Mouse (Mus musculus) hindbrain, embryonic 13.5 days (tissue): ENCODE results near the gene Acss2. TPM values are rescaled to one million over a fixed set of nuclear protein-coding genes. Genes with fewer than 3 reads are reported as not detected.

Experiments
- ATAC-seq: fragments of 200-750 bp; cut with Nextera tagmentation; 2 replicates; pipeline ENCODE4 v1.8.0; 2017; ENCODE audit warnings: moderate TSS enrichment; ENCODE audit not compliant: low FRiP score
- H3K27ac ChIP-seq: fragments of 300-500 bp; sonication (generic); 2 replicates; pipeline ENCODE4 v1.5.1; 2015; ENCODE audit warnings: inconsistent platforms, mild to moderate bottlenecking, moderate library complexity
- H3K27me3 ChIP-seq: fragments of 300-500 bp; sonication (generic); 2 replicates; pipeline ENCODE4 v1.6.1; 2015; ENCODE audit warnings: mild to moderate bottlenecking, inconsistent platforms
- H3K36me3 ChIP-seq: fragments of 300-500 bp; sonication (generic); 2 replicates; pipeline ENCODE4 v1.6.1; 2015; ENCODE audit warnings: mild to moderate bottlenecking, inconsistent platforms
- H3K4me1 ChIP-seq: fragments of 300-500 bp; sonication (generic); replicated peaks from 2 replicates; pipeline ENCODE4 v1.6.1; 2015; ENCODE audit warnings: inconsistent platforms
- H3K4me2 ChIP-seq: fragments of 300-500 bp; sonication (generic); 2 replicates; pipeline ENCODE4 v1.6.1; 2015; ENCODE audit warnings: inconsistent platforms, mild to moderate bottlenecking, moderate library complexity
- H3K4me3 ChIP-seq: fragments of 300-500 bp; sonication (generic); 2 replicates; pipeline ENCODE4 v1.5.1; 2015; ENCODE audit warnings: mild to moderate bottlenecking, inconsistent platforms
- H3K9ac ChIP-seq: fragments of 300-500 bp; sonication (generic); 2 replicates; pipeline ENCODE4 v1.6.1; 2015; ENCODE audit warnings: mild to moderate bottlenecking, inconsistent platforms
- H3K9me3 ChIP-seq: fragments of 300-500 bp; sonication (generic); 2 replicates; pipeline ENCODE4 v1.6.1; 2016; ENCODE audit warnings: inconsistent platforms
- WGBS: fragments of 180-500 bp; shearing (Covaris S2); methylation state at CpG from one replicate; pipeline ENCODE4 v1.1.7; 2015; 5-methylcytosine and 5-hydroxymethylcytosine counted together
- polyA plus RNA-seq: library from polyadenylated mRNA; unstranded; fragments of >200 nt; fragmentation: Nextera tagmentation; extraction: Ambion mirVana; gene quantifications from 2 replicates; pipeline ENCODE4 v1.2.1, GENCODE M21; 2015

The Acss2 gene
- polyA plus RNA-seq, 1 experiment from 2014 or later: 29.0 TPM

GRCm38 (mm10) chr2:155546955-155547354, 29.2 kb downstream of the Acss2 start:
- H3K4me3 ChIP-seq: no peak overlapping the region
- H3K4me2 ChIP-seq: no peak overlapping the region
- no peaks in the 10 kb centered on the region for H3K4me1 ChIP-seq
- ATAC-seq: no peak
- no peak overlapping the region for H3K27ac ChIP-seq
- peaks cover 10% of the 10 kb centered on the region; the same call in 1 of the 2 replicates for H3K36me3 ChIP-seq
- no peak overlapping the region for H3K9ac ChIP-seq
- WGBS: 81% methylated on average over 1 of the region's 1 CpGs
- H3K27me3 ChIP-seq: no peaks in the 10 kb centered on the region
- H3K9me3 ChIP-seq: no peaks in the 10 kb centered on the region

GRCm38 (mm10) chr2:155552336-155552735, 34.6 kb downstream of the Acss2 start:
- Histone ChIP-seq H3K9me3 (no peaks in the 10 kb centered on the region), H3K4me2 (no peak overlapping the region), H3K4me3 (no peak overlapping the region), H3K27me3 (no peaks in the 10 kb centered on the region), H3K9ac (no peak overlapping the region), H3K4me1 (no peaks in the 10 kb centered on the region), H3K36me3 (peaks cover 20% of the 10 kb centered on the region), H3K27ac (no peak overlapping the region)
- ATAC-seq: no peak

GRCm38 (mm10) chr2:155552949-155553354, 35.2 kb downstream of the Acss2 start:
- Histone ChIP-seq H3K36me3 (peaks cover 20% of the 10 kb centered on the region), H3K27me3 (no peaks in the 10 kb centered on the region), H3K9ac (no peak overlapping the region), H3K4me3 (no peak overlapping the region), H3K4me2 (no peak overlapping the region), H3K4me1 (no peaks in the 10 kb centered on the region), H3K27ac (no peak overlapping the region), H3K9me3 (no peaks in the 10 kb centered on the region)
- ATAC-seq: no peak

- Histone ChIP-seq H3K27ac (no peak overlapping the region), H3K36me3 (peaks cover 28% of the 10 kb centered on the region), H3K4me2 (no peak overlapping the region), H3K4me1 (no peaks in the 10 kb centered on the region), H3K4me3 (no peak overlapping the region), H3K9ac (no peak overlapping the region), H3K9me3 (no peaks in the 10 kb centered on the region), H3K27me3 (no peaks in the 10 kb centered on the region)
- ATAC-seq: no peak
- 85% methylated on average over 2 of the region's 2 CpGs for WGBS
These were observed 36.8 kb downstream of the Acss2 start for GRCm38 (mm10) chr2:155554426-155554985.

- Histone ChIP-seq H3K27me3 (no peaks in the 10 kb centered on the region), H3K9ac (no peak overlapping the region), H3K36me3 (peaks cover 58% of the 10 kb centered on the region), H3K9me3 (no peaks in the 10 kb centered on the region), H3K4me2 (no peak overlapping the region), H3K27ac (no peak overlapping the region), H3K4me3 (no peak overlapping the region), H3K4me1 (no peaks in the 10 kb centered on the region)
- no peak for ATAC-seq
- 64% methylated on average over 1 of the region's 1 CpGs for WGBS
These were observed 44.5 kb downstream of the Acss2 start for GRCm38 (mm10) chr2:155562209-155562608.

GRCm38 (mm10) chr2:155562934-155563333, 45.2 kb downstream of the Acss2 start:
- no peak overlapping the region for H3K4me2 ChIP-seq
- 77% methylated on average over 4 of the region's 4 CpGs for WGBS
- no peak overlapping the region for H3K4me3 ChIP-seq
- H3K9me3 ChIP-seq: no peaks in the 10 kb centered on the region
- H3K36me3 ChIP-seq: peaks cover 63% of the 10 kb centered on the region
- no peaks in the 10 kb centered on the region for H3K27me3 ChIP-seq
- H3K4me1 ChIP-seq: no peaks in the 10 kb centered on the region
- ATAC-seq: no peak
- no peak overlapping the region for H3K27ac ChIP-seq
- no peak overlapping the region for H3K9ac ChIP-seq

- no peak for ATAC-seq
- Histone ChIP-seq H3K4me1 (no peaks in the 10 kb centered on the region), H3K9ac (no peak overlapping the region), H3K4me2 (no peak overlapping the region), H3K9me3 (no peaks in the 10 kb centered on the region), H3K27ac (no peak overlapping the region), H3K27me3 (no peaks in the 10 kb centered on the region), H3K4me3 (no peak overlapping the region), H3K36me3 (peaks cover 25% of the 10 kb centered on the region)
- WGBS: 89% methylated on average over 5 of the region's 5 CpGs
These were observed 50.0 kb downstream of the Acss2 start for GRCm38 (mm10) chr2:155567751-155568150.

GRCm38 (mm10) chr2:155569223-155569807, 51.6 kb downstream of the Acss2 start:
- H3K4me2 ChIP-seq: no peak overlapping the region
- H3K9ac ChIP-seq: no peak overlapping the region
- 12% methylated on average over 3 of the region's 3 CpGs for WGBS
- no peaks in the 10 kb centered on the region for H3K9me3 ChIP-seq
- no peak overlapping the region for H3K4me3 ChIP-seq
- no peak for ATAC-seq
- H3K36me3 ChIP-seq: peaks cover 18% of the 10 kb centered on the region; the same call in 1 of the 2 replicates
- H3K27ac ChIP-seq: no peak overlapping the region
- no peaks in the 10 kb centered on the region for H3K4me1 ChIP-seq
- no peaks in the 10 kb centered on the region for H3K27me3 ChIP-seq

- Histone ChIP-seq H3K9ac (no peak overlapping the region), H3K27ac (no peak overlapping the region), H3K36me3 (peaks cover 30% of the 10 kb centered on the region), H3K4me3 (no peak overlapping the region), H3K4me2 (no peak overlapping the region), H3K4me1 (no peaks in the 10 kb centered on the region), H3K27me3 (no peaks in the 10 kb centered on the region), H3K9me3 (no peaks in the 10 kb centered on the region)
- ATAC-seq: no peak
- WGBS: 93% methylated on average over 9 of the region's 9 CpGs
These were observed 55.3 kb downstream of the Acss2 start for GRCm38 (mm10) chr2:155573001-155573400.

- H3K9me3 ChIP-seq: no peaks in the 10 kb centered on the region
- H3K4me2 ChIP-seq: no peak overlapping the region
- no peaks in the 10 kb centered on the region for H3K27me3 ChIP-seq
- ATAC-seq: no peak
- peaks cover 32% of the 10 kb centered on the region for H3K36me3 ChIP-seq
- H3K9ac ChIP-seq: no peak overlapping the region
- no peaks in the 10 kb centered on the region for H3K4me1 ChIP-seq
- no peak overlapping the region for H3K27ac ChIP-seq
- no peak overlapping the region for H3K4me3 ChIP-seq
- WGBS: 95% methylated on average over 7 of the region's 7 CpGs
These were observed 56.2 kb downstream of the Acss2 start for GRCm38 (mm10) chr2:155573996-155574395.

- H3K27me3 ChIP-seq: no peaks in the 10 kb centered on the region
- H3K9ac ChIP-seq: no peak overlapping the region
- peaks cover 32% of the 10 kb centered on the region for H3K36me3 ChIP-seq
- no peaks in the 10 kb centered on the region for H3K9me3 ChIP-seq
- H3K27ac ChIP-seq: no peak overlapping the region
- 91% methylated on average over 4 of the region's 4 CpGs for WGBS
- H3K4me2 ChIP-seq: no peak overlapping the region
- no peak for ATAC-seq
- no peaks in the 10 kb centered on the region for H3K4me1 ChIP-seq
- no peak overlapping the region for H3K4me3 ChIP-seq
These were observed 57.0 kb downstream of the Acss2 start for GRCm38 (mm10) chr2:155574700-155575099.

GRCm38 (mm10) chr2:155576656-155577055, 58.9 kb downstream of the Acss2 start:
- H3K4me1 ChIP-seq: no peaks in the 10 kb centered on the region
- ATAC-seq: no peak

GRCm38 (mm10) chr2:155580331-155580730, 62.6 kb downstream of the Acss2 start:
- WGBS: 92% methylated on average over 3 of the region's 3 CpGs
- no peaks in the 10 kb centered on the region for H3K9me3 ChIP-seq
- H3K9ac ChIP-seq: no peak overlapping the region
- no peak overlapping the region for H3K27ac ChIP-seq
- H3K4me3 ChIP-seq: no peak overlapping the region
- ATAC-seq: no peak
- no peaks in the 10 kb centered on the region for H3K27me3 ChIP-seq
- H3K4me1 ChIP-seq: no peaks in the 10 kb centered on the region
- H3K4me2 ChIP-seq: no peak overlapping the region
- H3K36me3 ChIP-seq: peaks cover 26% of the 10 kb centered on the region

More at GRCm38 (mm10) chr2:155576656-155577055, 58.9 kb downstream of the Acss2 start:
- H3K9ac ChIP-seq: no peak overlapping the region
- no peak overlapping the region for H3K4me2 ChIP-seq
- peaks cover 32% of the 10 kb centered on the region for H3K36me3 ChIP-seq
- H3K27ac ChIP-seq: no peak overlapping the region
- WGBS: 87% methylated on average over 9 of the region's 9 CpGs
- H3K9me3 ChIP-seq: no peaks in the 10 kb centered on the region
- H3K4me3 ChIP-seq: no peak overlapping the region
- H3K27me3 ChIP-seq: no peaks in the 10 kb centered on the region
